Mouse (Mus musculus) CH12.LX (cell line): ENCODE data around the gene Ldlr.

ENCODE experiments used
- CHD1 ChIP-seq: IDR thresholded peaks from 2 replicates; pipeline ENCODE4 v1.6.1; 2012; ENCODE audit warnings: low read depth, low read length, improper control_type of control experiment, inconsistent platforms
- CHD2 ChIP-seq: IDR thresholded peaks from 2 replicates; pipeline ENCODE4 v1.6.1; 2011; ENCODE audit warnings: low read length, improper control_type of control experiment
- CTCF ChIP-seq, 2 experiments: IDR thresholded peaks in 1 of 2; conservative IDR thresholded peaks in 1 of 2; 2 replicates each; pipeline ENCODE4 v1.5.1; 2011 to 2012; ENCODE audit warnings: low read depth in 2 of 2, low read length in 2 of 2, improper control_type of control experiment in 1 of 2, inconsistent platforms in 1 of 2, mild to moderate bottlenecking in 1 of 2, moderate library complexity in 1 of 2
- EP300 ChIP-seq: IDR thresholded peaks from 2 replicates; pipeline ENCODE4 v1.6.1; 2011; ENCODE audit warnings: low read length, improper control_type of control experiment
- GABPA ChIP-seq: IDR thresholded peaks from 2 replicates; pipeline ENCODE4 v1.6.1; 2012; ENCODE audit warnings: low read depth, low read length, improper control_type of control experiment, inconsistent platforms; ENCODE audit not compliant: insufficient replicate concordance
- HCFC1 ChIP-seq: IDR thresholded peaks from 2 replicates; pipeline ENCODE4 v1.6.1; 2012; ENCODE audit warnings: low read depth, mild to moderate bottlenecking, inconsistent platforms, low read length, improper control_type of control experiment
- JUND ChIP-seq: conservative IDR thresholded peaks from 2 replicates; pipeline ENCODE4 v1.6.1; 2011; ENCODE audit warnings: low read depth, low read length, improper control_type of control experiment
- MAZ ChIP-seq: IDR thresholded peaks from 2 replicates; pipeline ENCODE4 v1.6.1; 2012; ENCODE audit warnings: low read depth, mild to moderate bottlenecking, inconsistent platforms, low read length, improper control_type of control experiment, moderate library complexity
- MXI1 ChIP-seq: IDR thresholded peaks from 2 replicates; pipeline ENCODE4 v1.6.1; 2011; ENCODE audit warnings: mild to moderate bottlenecking, low read depth, low read length, improper control_type of control experiment
- POLR2A ChIP-seq: IDR thresholded peaks from 2 replicates; pipeline ENCODE4 v1.6.1; 2011; ENCODE audit warnings: low read depth, mild to moderate bottlenecking, improper control_type of control experiment, low read length
- RAD21 ChIP-seq: IDR thresholded peaks from 2 replicates; pipeline ENCODE4 v1.6.1; 2011; ENCODE audit warnings: low read depth, mild to moderate bottlenecking, low read length, improper control_type of control experiment, moderate library complexity
- RCOR1 ChIP-seq: conservative IDR thresholded peaks from 2 replicates; pipeline ENCODE4 v1.6.1; 2012; ENCODE audit warnings: low read depth, mild to moderate bottlenecking, inconsistent platforms, low read length, improper control_type of control experiment
- TCF12 ChIP-seq: IDR thresholded peaks from 2 replicates; pipeline ENCODE4 v1.6.1; 2014; ENCODE audit warnings: low read depth, mild to moderate bottlenecking, inconsistent platforms, low read length, improper control_type of control experiment
- USF2 ChIP-seq: conservative IDR thresholded peaks from 2 replicates; pipeline ENCODE4 v1.6.1; 2011; ENCODE audit warnings: low read depth, low read length, improper control_type of control experiment

DNA sequence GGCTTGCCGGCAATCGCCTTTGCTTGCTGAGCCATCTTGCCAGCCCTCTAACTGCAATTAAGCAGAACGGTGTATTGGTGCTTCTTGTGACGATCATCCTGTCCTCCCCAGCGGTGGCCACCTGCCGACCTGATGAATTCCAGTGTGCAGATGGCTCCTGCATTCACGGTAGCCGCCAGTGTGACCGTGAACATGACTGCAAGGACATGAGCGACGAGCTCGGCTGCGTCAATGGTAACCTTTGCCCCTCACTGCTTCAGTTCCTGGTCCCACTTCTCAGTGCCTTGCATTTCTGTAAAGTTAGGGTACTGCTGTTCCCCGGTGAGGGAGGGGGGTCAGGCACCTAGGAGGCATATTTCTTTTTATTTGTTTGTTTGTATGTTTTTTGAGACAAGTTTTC lies 11.8 kb downstream of the Ldlr start:
- TF ChIP-seq CHD1 (no peak), CTCF (conservative IDR thresholded peaks at IDR 0.05 in 1 of 2, IDR thresholded peaks at IDR 0.05 in 1 of 2; ENCODE audit: low read depth in 2 of 2, low read length in 2 of 2) (no peak), JUND (no peak), HCFC1 (no peak), POLR2A (no peak), TCF12 (no peak), EP300 (no peak), USF2 (no peak), RAD21 (no peak), MAZ (no peak), GABPA (no peak), RCOR1 (no peak), MXI1 (no peak), CHD2 (no peak)
